Mouse (Mus musculus) intestine, postnatal 0 days (tissue): ENCODE data around the gene Stac3. TPM values are rescaled to one million over a fixed set of nuclear protein-coding genes. Genes with fewer than 3 reads are reported as not detected.

ENCODE experiments used
- ATAC-seq: fragments of 200-750 bp; cut with Nextera tagmentation; 2 replicates; pipeline ENCODE4 v1.8.0; 2017; ENCODE audit warnings: mild to moderate bottlenecking, moderate TSS enrichment, moderate library complexity
- H3K27ac ChIP-seq: fragments of 300-500 bp; sonication (generic); 2 replicates; pipeline ENCODE4 v1.5.1; 2014; ENCODE audit warnings: mild to moderate bottlenecking, low read depth, low read length, moderate library complexity
- H3K27me3 ChIP-seq: fragments of 300-500 bp; sonication (generic); replicated peaks from 2 replicates; pipeline ENCODE4 v1.6.1; 2014; ENCODE audit warnings: low read length, mixed read lengths; ENCODE audit not compliant: control insufficient read depth, insufficient read depth
- H3K36me3 ChIP-seq: fragments of 300-500 bp; sonication (generic); 2 replicates; pipeline ENCODE4 v1.6.1; 2014; ENCODE audit warnings: mild to moderate bottlenecking, moderate library complexity; ENCODE audit not compliant: control insufficient read depth, insufficient read depth
- H3K4me1 ChIP-seq: fragments of 300-500 bp; sonication (generic); replicated peaks from 2 replicates; pipeline ENCODE4 v1.6.1; 2014; ENCODE audit warnings: antibody characterized with exemption, low read length, mixed read lengths; ENCODE audit not compliant: control insufficient read depth, insufficient read depth
- H3K4me2 ChIP-seq: fragments of 300-500 bp; sonication (generic); replicated peaks from 2 replicates; pipeline ENCODE4 v1.6.1; 2014; ENCODE audit warnings: low read depth, mild to moderate bottlenecking, moderate library complexity
- H3K4me3 ChIP-seq: fragments of 300-500 bp; sonication (generic); 2 replicates; pipeline ENCODE4 v1.5.1; 2014; ENCODE audit warnings: low read depth, low read length
- H3K9ac ChIP-seq: fragments of 300-500 bp; sonication (generic); 2 replicates; pipeline ENCODE4 v1.6.1; 2014; ENCODE audit warnings: mild to moderate bottlenecking, low read depth, low read length
- H3K9me3 ChIP-seq: fragments of 300-500 bp; sonication (generic); 2 replicates; pipeline ENCODE4 v1.6.1; 2016; ENCODE audit warnings: mixed run types; ENCODE audit not compliant: control insufficient read depth
- CTCF ChIP-seq: sonication (generic); IDR thresholded peaks from 2 replicates; pipeline ENCODE4 v1.5.1; 2016; ENCODE audit warnings: low read depth, mild to moderate bottlenecking, control low read depth, antibody characterized with exemption, moderate library complexity
- WGBS: fragments of 180-500 bp; shearing (Covaris S2); extraction: QIAGEN DNeasy Blood & Tissue Kit; methylation state at CpG from one replicate; pipeline ENCODE4 v1.1.7; 2014; 5-methylcytosine and 5-hydroxymethylcytosine counted together
- polyA plus RNA-seq: library from polyadenylated mRNA; unstranded; fragments of >200 nt; fragmentation: Nextera tagmentation; extraction: Ambion mirVana; gene quantifications from 2 replicates; pipeline ENCODE4 v1.2.1, GENCODE M21; 2015

The Stac3 gene
- polyA plus RNA-seq, 1 experiment from 2014 or later = 0.17 TPM

GRCm38 (mm10) chr10:127515983-127516459, 14.5 kb downstream of the Stac3 start:
- Histone ChIP-seq H3K36me3 (peaks cover 18% of the 10 kb centered on the region), H3K9ac (peak overlapping the region; percentile 31; the same call in 1 of the 2 replicates), H3K4me2 (peak overlapping the region; percentile 63), H3K4me1 (peaks cover 22% of the 10 kb centered on the region; the same call in 1 of the 2 replicates), H3K27ac (no peak overlapping the region), H3K27me3 (peaks cover 27% of the 10 kb centered on the region), H3K9me3 (no peaks in the 10 kb centered on the region), H3K4me3 (peak overlapping the region; percentile 27)
- TF ChIP-seq CTCF = no peak
- no peak for ATAC-seq
- 32% methylated on average over 8 of the region's 8 CpGs for WGBS

- peaks cover 23% of the 10 kb centered on the region; the same call in 1 of the 2 replicates for H3K4me1 ChIP-seq
- peaks cover 18% of the 10 kb centered on the region for H3K36me3 ChIP-seq
- TF ChIP-seq CTCF = no peak
- H3K4me2 ChIP-seq = peak overlapping the region; percentile 63
- peak overlapping the region; percentile 31 for H3K9ac ChIP-seq
- H3K27ac ChIP-seq = no peak overlapping the region
- peak; percentile 17; the same call in 1 of the 2 replicates for ATAC-seq
- H3K27me3 ChIP-seq = peaks cover 20% of the 10 kb centered on the region
- WGBS = 15% methylated on average over 30 of the region's 30 CpGs
- H3K4me3 ChIP-seq = peak overlapping the region; percentile 27
- H3K9me3 ChIP-seq = no peaks in the 10 kb centered on the region
Observed at GRCm38 (mm10) chr10:127516576-127517260, 15.2 kb downstream of the Stac3 start.

GRCm38 (mm10) chr10:127517941-127518340, 16.5 kb downstream of the Stac3 start:
- no peak for TF ChIP-seq CTCF
- Histone ChIP-seq H3K4me1 (peaks cover 21% of the 10 kb centered on the region; the same call in 1 of the 2 replicates), H3K27me3 (peaks cover 16% of the 10 kb centered on the region; the same call in 1 of the 2 replicates), H3K9ac (no peak overlapping the region), H3K4me3 (no peak overlapping the region), H3K27ac (0 out of 2 replicates have a peak overlapping the region, but pooled peaks have one; percentile 15), H3K4me2 (no peak overlapping the region), H3K36me3 (peaks cover 18% of the 10 kb centered on the region), H3K9me3 (no peaks in the 10 kb centered on the region)
- ATAC-seq = no peak
- WGBS = 92% methylated on average over 22 of the region's 22 CpGs

- no peak for TF ChIP-seq CTCF
- 0 out of 2 replicates have a peak, but pooled peaks cover 18% of the 10 kb centered on the region for H3K4me1 ChIP-seq
- 93% methylated on average over 25 of the region's 26 CpGs for WGBS
Observed at GRCm38 (mm10) chr10:127519041-127519701, 17.7 kb downstream of the Stac3 start.

GRCm38 (mm10) chr10:127519903-127520713, 18.6 kb downstream of the Stac3 start:
- Histone ChIP-seq H3K36me3 (peaks cover 18% of the 10 kb centered on the region), H3K27me3 (peaks cover 15% of the 10 kb centered on the region), H3K27ac (no peak overlapping the region), H3K9me3 (no peaks in the 10 kb centered on the region), H3K4me2 (no peak overlapping the region), H3K9ac (no peak overlapping the region), H3K4me3 (no peak overlapping the region), H3K4me1 (0 out of 2 replicates have a peak, but pooled peaks cover 18% of the 10 kb centered on the region)
- WGBS = 93% methylated on average over 36 of the region's 37 CpGs
- TF ChIP-seq CTCF = no peak
- no peak for ATAC-seq

More at GRCm38 (mm10) chr10:127519041-127519701, 17.7 kb downstream of the Stac3 start:
- Histone ChIP-seq H3K4me2 (no peak overlapping the region), H3K9me3 (no peaks in the 10 kb centered on the region), H3K4me3 (no peak overlapping the region), H3K27me3 (peaks cover 9% of the 10 kb centered on the region), H3K27ac (no peak overlapping the region), H3K36me3 (peaks cover 18% of the 10 kb centered on the region), H3K9ac (no peak overlapping the region)
- ATAC-seq = no peak
